Mouse (Mus musculus): ENCODE measurements at regions not wholly inside any gene's neighbourhood (a gene's known extent, or its start where the extent isn't known, plus 50 kb on each side); places are given as distances from the start of the nearest gene placed in this dataset.

GRCm38 (mm10) chr2:157633286-157633685 is 62.2 kb upstream of the Blcap start:
- DNase-seq = no peak

GRCm38 (mm10) chr2:157635670-157636069 is 64.6 kb upstream of the Blcap start:
- peak; percentile 92 for DNase-seq

DNA sequence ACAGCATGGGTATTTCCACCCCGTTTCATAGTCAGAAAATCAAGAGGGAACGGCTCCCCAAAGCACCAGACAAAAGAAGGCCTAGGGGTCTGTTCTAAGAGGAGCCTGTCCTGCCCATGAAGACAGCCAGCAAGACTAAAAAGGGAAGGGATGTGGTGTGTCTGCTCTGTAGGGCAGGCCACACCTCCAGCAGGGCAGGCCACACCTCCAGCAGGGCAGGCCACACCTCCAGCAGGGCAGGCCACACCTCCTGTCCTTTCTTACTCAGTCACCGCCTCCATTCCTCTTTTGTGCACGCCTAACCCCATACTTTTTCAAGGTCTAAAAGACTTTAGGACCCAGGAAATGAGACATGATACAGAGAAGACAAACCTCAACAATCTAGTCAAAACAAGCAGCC is 69.8 kb upstream of the Blcap start:
- DNase-seq = no peak

GRCm38 (mm10) chr2:157663584-157664375 is 73.4 kb upstream of the Ctnnbl1 start:
- peak; percentile 42 for DNase-seq

- no peak for DNase-seq
Observed at GRCm38 (mm10) chr2:157664481-157664880, 72.7 kb upstream of the Ctnnbl1 start.

- no peak for DNase-seq
Observed at GRCm38 (mm10) chr2:157670191-157670590, 67.0 kb upstream of the Ctnnbl1 start.

- no peak for DNase-seq
Observed at GRCm38 (mm10) chr2:157674906-157675305, 62.3 kb upstream of the Ctnnbl1 start.

DNA sequence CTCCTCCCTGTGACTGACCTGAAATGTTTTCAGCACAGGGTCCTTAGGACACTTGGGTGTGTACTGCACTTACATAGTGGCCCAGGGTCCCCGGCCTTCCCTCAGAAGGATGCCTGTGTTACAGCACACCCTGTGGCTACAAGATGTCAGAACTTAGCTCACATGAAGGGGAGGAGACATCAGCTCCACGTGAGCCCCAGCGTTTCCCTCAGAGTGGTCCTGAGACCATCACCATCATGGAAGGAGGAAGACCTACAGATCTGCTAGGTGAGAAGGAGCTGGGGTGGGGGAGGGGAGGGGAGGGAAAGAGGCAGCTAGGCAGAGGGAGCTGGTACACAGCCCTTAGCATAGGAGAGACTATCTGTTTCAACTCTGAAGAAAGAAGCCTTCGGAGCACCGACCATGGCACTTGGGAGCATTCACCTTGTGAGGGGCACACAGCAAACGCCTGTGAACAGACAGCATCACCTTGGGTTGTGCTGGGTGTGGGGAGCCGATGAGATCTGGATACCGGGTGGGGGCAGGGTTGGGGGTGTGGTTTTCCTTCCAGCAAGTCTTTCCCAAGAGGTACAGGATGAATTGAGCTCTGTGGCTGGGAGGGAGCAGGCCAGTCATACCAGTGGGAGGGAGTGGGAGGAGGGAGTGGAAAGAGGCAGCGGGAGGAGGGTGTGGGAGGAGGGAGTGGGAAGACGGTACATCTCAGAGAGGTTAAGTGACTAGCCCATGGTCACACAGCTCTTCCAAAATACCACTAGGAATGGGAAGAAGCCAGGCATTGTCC is 60.6 kb upstream of the Ctnnbl1 start:
- no peak for DNase-seq

- peak; percentile 36 for DNase-seq
Observed at GRCm38 (mm10) chr2:157677262-157677661, 59.9 kb upstream of the Ctnnbl1 start.

GRCm38 (mm10) chr2:157681931-157682330 is 55.3 kb upstream of the Ctnnbl1 start:
- no peak for DNase-seq

Measured in kidney, adult 18-20 months (tissue).